Mouse (Mus musculus) intestine, embryonic 15.5 days (tissue): ENCODE measurements around the gene Olfr221. TPM values are rescaled to one million over a fixed set of nuclear protein-coding genes. Genes with fewer than 3 reads are reported as not detected.

Source experiments
- ATAC-seq: fragments of 200-750 bp; cut with Nextera tagmentation; 2 replicates; pipeline ENCODE4 v1.8.0; 2017; ENCODE audit warnings: moderate TSS enrichment, moderate library complexity
- H3K27ac ChIP-seq: fragments of 300-500 bp; sonication (generic); 2 replicates; pipeline ENCODE4 v1.5.1; 2015; ENCODE audit warnings: mild to moderate bottlenecking, inconsistent platforms
- H3K27me3 ChIP-seq: fragments of 300-500 bp; sonication (generic); replicated peaks from 2 replicates; pipeline ENCODE4 v1.6.1; 2015; ENCODE audit warnings: inconsistent platforms
- H3K36me3 ChIP-seq: fragments of 300-500 bp; sonication (generic); 2 replicates; pipeline ENCODE4 v1.6.1; 2015; ENCODE audit warnings: inconsistent platforms
- H3K4me1 ChIP-seq: fragments of 300-500 bp; sonication (generic); replicated peaks from 2 replicates; pipeline ENCODE4 v1.6.1; 2015; ENCODE audit warnings: inconsistent platforms
- H3K4me2 ChIP-seq: fragments of 300-500 bp; sonication (generic); replicated peaks from 2 replicates; pipeline ENCODE4 v1.6.1; 2015; ENCODE audit warnings: mild to moderate bottlenecking, inconsistent platforms
- H3K4me3 ChIP-seq: fragments of 300-500 bp; sonication (generic); replicated peaks from 2 replicates; pipeline ENCODE4 v1.5.1; 2015; ENCODE audit warnings: inconsistent platforms
- H3K9ac ChIP-seq: fragments of 300-500 bp; sonication (generic); 2 replicates; pipeline ENCODE4 v1.6.1; 2015; ENCODE audit warnings: inconsistent platforms
- H3K9me3 ChIP-seq: fragments of 300-500 bp; sonication (generic); 2 replicates; pipeline ENCODE4 v1.6.1; 2016; ENCODE audit warnings: inconsistent platforms
- WGBS: fragments of 180-500 bp; shearing (Covaris S2); methylation state at CpG from one replicate; pipeline ENCODE4 v1.1.7; 2015; 5-methylcytosine and 5-hydroxymethylcytosine counted together
- polyA plus RNA-seq: library from polyadenylated mRNA; unstranded; fragments of >200 nt; fragmentation: Nextera tagmentation; extraction: Ambion mirVana; gene quantifications from 2 replicates; pipeline ENCODE4 v1.2.1, GENCODE M21; 2015

The Olfr221 gene
- polyA plus RNA-seq, 1 experiment from 2014 or later, result not detected

DNA sequence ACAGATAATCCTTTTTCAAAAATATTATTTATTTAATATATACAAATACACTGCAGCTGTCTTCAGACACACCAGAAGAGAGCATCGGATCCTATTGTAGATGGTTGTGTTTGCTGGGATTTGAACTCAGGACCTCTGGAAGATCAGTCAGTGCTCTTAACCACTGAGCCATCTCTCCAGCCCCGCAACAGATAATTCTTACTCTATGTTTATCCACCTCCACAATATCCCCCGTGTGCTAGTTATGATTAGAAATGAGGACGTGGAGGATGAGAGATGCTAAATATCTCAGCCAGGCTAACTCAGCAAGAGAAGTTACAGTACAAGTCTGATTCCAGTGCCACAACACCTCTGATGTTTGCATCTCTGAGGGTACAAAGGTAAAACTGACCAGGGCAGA lies 47.8 kb downstream of the Olfr221 start:
- H3K36me3 ChIP-seq, result peaks cover 48% of the 10 kb centered on the region
- 86% methylated on average over 4 of the region's 4 CpGs for WGBS
- H3K27me3 ChIP-seq, result no peaks in the 10 kb centered on the region
- H3K4me1 ChIP-seq, result no peaks in the 10 kb centered on the region
- no peak for ATAC-seq
- no peak overlapping the region for H3K4me2 ChIP-seq
- no peaks in the 10 kb centered on the region for H3K9me3 ChIP-seq
- H3K27ac ChIP-seq, result no peak overlapping the region
- no peak overlapping the region for H3K9ac ChIP-seq
- H3K4me3 ChIP-seq, result no peak overlapping the region

DNA sequence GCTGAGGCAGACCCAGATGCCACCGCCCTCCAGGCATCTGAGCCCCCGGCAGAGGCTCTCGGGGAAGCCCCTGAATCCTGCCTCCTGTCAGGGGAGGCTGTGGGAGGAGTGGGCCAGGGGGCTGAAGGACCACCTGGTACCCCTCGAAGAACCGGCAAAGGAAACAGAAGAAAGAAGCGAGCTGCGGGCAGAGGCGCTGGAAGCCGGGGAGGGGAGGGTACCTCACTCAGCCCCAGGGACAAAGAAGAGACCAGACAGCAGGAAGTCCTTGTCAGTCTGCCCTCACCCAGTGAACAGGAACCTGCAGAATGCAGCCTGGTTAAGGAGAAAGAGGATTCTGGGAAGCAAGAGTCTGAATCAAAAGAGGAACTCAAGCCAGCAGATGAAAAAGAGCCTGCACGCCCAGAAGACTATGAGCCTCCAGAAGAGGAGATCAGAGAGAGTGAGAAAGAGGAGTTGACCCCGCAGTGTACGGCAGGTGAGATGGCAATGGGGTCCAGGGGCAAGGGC lies 52.7 kb downstream of the Olfr221 start:
- H3K27me3 ChIP-seq, result no peaks in the 10 kb centered on the region
- no peak for ATAC-seq
- H3K4me2 ChIP-seq, result no peak overlapping the region
- H3K9ac ChIP-seq, result no peak overlapping the region
- WGBS, result 70% methylated on average over 12 of the region's 12 CpGs
- no peak overlapping the region for H3K27ac ChIP-seq
- H3K9me3 ChIP-seq, result no peaks in the 10 kb centered on the region
- peaks cover 34% of the 10 kb centered on the region for H3K36me3 ChIP-seq
- no peak overlapping the region for H3K4me3 ChIP-seq
- H3K4me1 ChIP-seq, result peaks cover 16% of the 10 kb centered on the region

DNA sequence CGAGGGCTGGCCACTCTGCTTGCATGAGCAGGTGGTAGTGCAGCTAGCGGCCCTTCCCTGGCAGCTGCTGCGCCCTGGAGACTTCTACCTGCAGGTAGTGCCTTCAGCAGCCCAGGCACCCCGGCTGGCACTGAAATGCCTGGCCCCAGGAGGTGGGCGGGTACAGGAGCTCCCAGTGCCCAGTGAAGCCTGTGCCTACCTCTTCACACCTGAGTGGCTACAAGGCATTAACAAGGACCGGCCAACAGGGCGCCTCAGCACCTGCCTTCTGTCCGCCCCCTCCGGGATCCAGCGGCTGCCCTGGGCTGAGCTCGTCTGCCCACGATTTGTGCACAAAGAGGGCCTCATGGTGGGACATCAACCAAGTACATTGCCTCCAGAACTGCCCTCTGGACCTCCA lies 53.5 kb downstream of the Olfr221 start:
- ATAC-seq, result no peak
- H3K27me3 ChIP-seq, result no peaks in the 10 kb centered on the region
- peaks cover 30% of the 10 kb centered on the region for H3K36me3 ChIP-seq
- H3K4me1 ChIP-seq, result peaks cover 20% of the 10 kb centered on the region
- no peak overlapping the region for H3K27ac ChIP-seq
- 84% methylated on average over 12 of the region's 12 CpGs for WGBS
- H3K4me2 ChIP-seq, result no peak overlapping the region
- H3K4me3 ChIP-seq, result no peak overlapping the region
- no peaks in the 10 kb centered on the region for H3K9me3 ChIP-seq
- H3K9ac ChIP-seq, result no peak overlapping the region

DNA sequence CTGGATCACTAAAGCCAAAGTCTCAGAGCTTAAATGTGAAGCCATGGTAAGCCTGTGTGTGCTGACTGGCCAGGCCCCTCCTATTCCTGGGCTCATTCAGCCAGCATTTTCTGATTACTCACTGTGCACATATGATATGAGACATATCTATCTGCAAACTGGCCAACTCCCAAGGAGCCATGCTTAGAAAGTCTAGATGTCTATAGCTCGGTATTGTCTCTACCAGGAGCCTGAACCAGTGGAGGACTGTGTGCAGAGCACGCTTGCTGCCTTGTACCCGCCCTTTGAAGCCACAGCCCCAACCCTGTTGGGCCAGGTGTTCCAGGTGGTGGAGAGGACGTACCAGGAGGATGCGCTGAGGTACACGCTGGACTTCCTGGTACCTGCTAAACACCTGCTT lies 55.1 kb downstream of the Olfr221 start:
- Histone ChIP-seq H3K9me3 (no peaks in the 10 kb centered on the region), H3K27me3 (no peaks in the 10 kb centered on the region), H3K4me3 (no peak overlapping the region), H3K9ac (no peak overlapping the region), H3K36me3 (peaks cover 25% of the 10 kb centered on the region), H3K4me1 (peaks cover 20% of the 10 kb centered on the region), H3K4me2 (peak overlapping the region; percentile 90), H3K27ac (no peak overlapping the region)
- ATAC-seq, result no peak
- WGBS, result 85% methylated on average over 6 of the region's 6 CpGs

DNA sequence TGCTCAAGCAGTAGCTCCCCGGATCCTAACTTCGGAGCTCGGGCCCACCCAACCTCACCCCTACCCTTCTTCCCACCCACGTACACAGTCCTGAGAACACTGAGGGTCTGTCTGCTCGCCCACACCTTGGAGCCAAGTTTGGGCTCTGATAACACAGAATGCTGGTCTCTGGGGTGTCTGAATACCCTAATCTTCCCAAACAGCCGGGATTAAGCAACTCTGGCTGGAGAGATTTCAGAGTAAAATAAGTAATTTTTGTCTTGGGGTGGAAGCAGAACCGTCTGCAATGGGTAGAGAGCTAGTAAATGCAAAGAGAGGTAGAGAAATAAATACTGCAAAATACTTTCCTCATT lies 56.1 kb downstream of the Olfr221 start:
- Histone ChIP-seq H3K4me1 (peaks cover 20% of the 10 kb centered on the region), H3K4me2 (peak overlapping the region; percentile 90), H3K9ac (peak overlapping the region; percentile 75), H3K27ac (peak overlapping the region; percentile 96), H3K27me3 (no peaks in the 10 kb centered on the region), H3K36me3 (peaks cover 18% of the 10 kb centered on the region), H3K4me3 (peak overlapping the region; percentile 78), H3K9me3 (no peaks in the 10 kb centered on the region)
- WGBS, result 16% methylated on average over 7 of the region's 7 CpGs
- no peak for ATAC-seq

DNA sequence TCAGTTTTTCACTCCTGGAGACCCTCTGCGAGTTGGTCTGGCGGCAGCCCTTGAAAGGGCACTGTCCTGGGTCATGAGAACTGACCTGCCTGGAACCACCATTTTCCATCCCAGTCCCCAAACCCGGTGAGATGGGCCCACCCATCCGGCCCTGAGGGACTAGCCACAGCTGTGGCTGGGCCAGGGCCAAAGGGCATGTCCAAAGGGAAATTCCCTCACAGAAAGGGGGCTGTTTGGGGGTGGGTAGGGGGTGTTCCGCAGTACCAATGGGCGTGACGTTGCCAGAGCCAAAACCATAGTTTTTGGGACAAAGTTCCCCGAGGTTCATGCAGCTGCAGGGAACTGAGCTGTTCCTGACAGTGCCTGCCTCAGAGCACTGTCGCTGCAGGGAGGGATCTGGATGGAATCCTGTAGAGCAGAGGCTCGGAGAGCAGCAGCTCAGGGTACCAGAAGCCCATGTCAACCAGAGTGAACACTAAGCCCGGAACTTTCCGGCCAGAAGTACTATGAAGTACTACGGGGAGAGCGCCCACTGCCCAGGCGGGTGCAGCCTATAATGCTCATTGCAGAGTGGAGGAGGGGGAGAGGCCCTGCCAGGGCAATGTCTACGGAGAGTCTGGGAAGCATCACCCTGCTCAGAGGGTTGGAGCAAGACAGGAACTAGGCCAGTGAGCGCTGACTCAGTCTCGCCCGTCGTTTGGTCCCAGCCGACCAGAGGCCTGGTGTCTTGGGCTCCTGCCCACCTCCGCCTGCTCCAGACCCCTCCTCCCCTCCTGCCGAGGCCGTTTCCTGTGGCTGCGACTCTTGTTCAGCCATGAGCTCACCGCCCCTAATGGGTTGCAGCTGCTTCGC lies 56.7 kb downstream of the Olfr221 start:
- peaks cover 20% of the 10 kb centered on the region for H3K4me1 ChIP-seq
- peak overlapping the region; percentile 96 for H3K27ac ChIP-seq
- peaks cover 18% of the 10 kb centered on the region for H3K36me3 ChIP-seq
- peak; percentile 81 for ATAC-seq
- H3K9me3 ChIP-seq, result no peaks in the 10 kb centered on the region
- H3K4me3 ChIP-seq, result peak overlapping the region; percentile 78
- H3K9ac ChIP-seq, result peak overlapping the region; percentile 75
- no peaks in the 10 kb centered on the region for H3K27me3 ChIP-seq
- 2% methylated on average over 27 of the region's 27 CpGs for WGBS
- peak overlapping the region; percentile 90 for H3K4me2 ChIP-seq

DNA sequence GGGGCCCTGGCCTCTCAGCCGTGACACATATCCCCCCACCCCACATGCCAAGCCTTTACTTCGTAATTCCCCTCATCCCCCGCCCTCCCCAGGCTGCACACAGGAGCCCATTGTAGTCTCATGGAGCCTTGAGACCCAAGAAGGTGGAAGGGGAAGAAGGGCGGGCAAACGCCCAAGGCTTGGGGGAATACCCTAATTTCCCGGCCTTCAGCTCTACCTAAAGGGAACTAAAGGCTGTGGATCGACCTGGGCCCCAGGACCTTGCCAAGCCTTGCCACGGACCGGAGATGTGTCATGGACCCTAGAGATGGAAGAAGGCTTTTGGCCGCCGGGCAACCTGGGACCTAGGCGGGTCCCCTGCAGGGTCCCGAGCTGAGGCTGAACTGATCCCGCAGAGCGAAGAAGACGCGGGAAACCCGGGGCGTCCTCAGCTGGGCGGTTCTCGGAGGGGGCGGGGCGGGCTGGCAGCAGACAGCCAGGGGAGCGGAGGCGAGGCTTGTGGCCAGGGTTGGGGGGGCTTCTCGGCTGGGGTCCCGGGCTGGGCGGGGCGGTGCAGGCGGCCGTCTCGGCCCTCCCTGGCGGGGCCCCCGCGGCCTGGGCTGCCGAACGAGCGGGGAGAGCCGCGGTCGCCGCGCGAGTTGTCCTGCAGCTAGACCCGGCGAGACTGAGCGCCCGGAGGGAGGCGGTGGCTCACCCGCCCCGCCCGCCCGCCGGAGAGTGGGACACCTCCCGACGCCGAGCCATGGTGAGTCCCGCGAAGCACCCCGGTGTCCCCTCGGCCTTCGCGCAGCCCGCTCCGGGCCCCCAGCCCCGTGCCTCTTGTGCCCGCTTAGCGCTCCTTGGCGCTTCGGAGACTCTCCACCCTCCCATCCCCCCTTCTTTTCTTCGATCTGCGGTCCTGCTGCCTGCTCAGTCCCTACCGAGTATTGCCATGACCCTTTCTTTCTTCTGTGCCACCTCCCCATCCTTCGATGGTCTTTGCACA lies 57.7 kb downstream of the Olfr221 start, which contains the start of gene Arhgef40:
Gene Arhgef40 (plus strand): TSS at position 473 of the 985 bp plus-strand sequence.
- Histone ChIP-seq H3K27ac (peak within 1 kb of the TSS; percentile 96), H3K4me3 (peak within 1 kb of the TSS; percentile 78), H3K4me2 (peak within 1 kb of the TSS; percentile 90), H3K4me1 (peaks cover 20% of the 10 kb centered on the region), H3K36me3 (peaks cover 13% of the 10 kb centered on the region; the same call in 1 of the 2 replicates), H3K27me3 (no peaks in the 10 kb centered on the region), H3K9me3 (no peaks in the 10 kb centered on the region), H3K9ac (peak within 1 kb of the TSS; percentile 75)
- ATAC-seq, result peak; percentile 84
- WGBS, result 1% methylated on average over 67 of the region's 74 CpGs

Other genes with a start within 250 kb of the Olfr221 start
- gene AY358078, start 242.4 kb downstream of the Olfr221 start, polyA plus RNA-seq, result not detected in 2 replicates
- 0.35 TPM in 1 of 2 replicates, not detected in the other for gene Ear6, start 188.8 kb downstream of the Olfr221 start, polyA plus RNA-seq
- 45.4 and 45.5 TPM in 2 replicates for gene Mettl17, start 157.6 kb downstream of the Olfr221 start, polyA plus RNA-seq
- gene Slc39a2, start 149.6 kb downstream of the Olfr221 start, polyA plus RNA-seq, result 0.96 and 1.0 TPM in 2 replicates
- 52.2 and 60.1 TPM in 2 replicates for gene Ndrg2, start 128.3 kb downstream of the Olfr221 start, polyA plus RNA-seq
- not detected in 2 replicates for gene Tppp2, start 124.0 kb downstream of the Olfr221 start, polyA plus RNA-seq
- gene Rnase13, start 119.7 kb downstream of the Olfr221 start, polyA plus RNA-seq, result not detected in 2 replicates
- 64.4 and 65.9 TPM in 2 replicates for gene Arhgef40, start 57.7 kb downstream of the Olfr221 start, polyA plus RNA-seq
- 50.1 and 60.0 TPM in 2 replicates for gene Tmem253, start 26.8 kb downstream of the Olfr221 start, polyA plus RNA-seq
- gene Zfp219, start 21.7 kb downstream of the Olfr221 start, polyA plus RNA-seq, result 29.7 and 29.8 TPM in 2 replicates
- gene Hnrnpc, start 61.6 kb upstream of the Olfr221 start, polyA plus RNA-seq, result 555 and 601 TPM in 2 replicates
- gene Rpgrip1, start 68.2 kb upstream of the Olfr221 start, polyA plus RNA-seq, result 60.1 and 62.2 TPM in 2 replicates
- gene Supt16, start 155.0 kb upstream of the Olfr221 start, polyA plus RNA-seq, result 53.1 and 61.1 TPM in 2 replicates
- gene Chd8, start 215.3 kb upstream of the Olfr221 start, polyA plus RNA-seq, result 23.9 and 27.1 TPM in 2 replicates
- gene Tox4, start 236.7 kb upstream of the Olfr221 start, polyA plus RNA-seq, result 36.0 and 36.1 TPM in 2 replicates
- 13.7 and 16.0 TPM in 2 replicates for gene Rab2b, start 237.1 kb upstream of the Olfr221 start, polyA plus RNA-seq